Mouse (Mus musculus) limb, embryonic 15.5 days (tissue): ENCODE measurements around the gene Ccr1l1. TPM values are rescaled to one million over a fixed set of nuclear protein-coding genes. Genes with fewer than 3 reads are reported as not detected.

Experiments used
- polyA plus RNA-seq: library from polyadenylated mRNA; unstranded; fragments of >200 nt; fragmentation: Nextera tagmentation; extraction: Ambion mirVana; gene quantifications from 2 replicates; pipeline ENCODE4 v1.2.1, GENCODE M21; 2015

The Ccr1l1 gene
- polyA plus RNA-seq, 1 experiment from 2014 or later = not detected

Other genes starting within 250 kb of the Ccr1l1 start
- 0.32 and 0.62 TPM in 2 replicates for gene Cxcr6, start 171.9 kb downstream of the Ccr1l1 start, polyA plus RNA-seq
- gene Fyco1, start 126.5 kb downstream of the Ccr1l1 start, polyA plus RNA-seq = 16.2 and 18.7 TPM in 2 replicates
- gene Xcr1, start 116.4 kb downstream of the Ccr1l1 start, polyA plus RNA-seq = 0.03 TPM in 1 of 2 replicates, not detected in the other
- 4.2 and 5.8 TPM in 2 replicates for gene Ccr1, start 9.7 kb downstream of the Ccr1l1 start, polyA plus RNA-seq
- 0.20 TPM in 1 of 2 replicates, not detected in the other for gene Ccr3, start 43.6 kb upstream of the Ccr1l1 start, polyA plus RNA-seq
- 4.2 and 4.7 TPM in 2 replicates for gene Ccr2, start 123.5 kb upstream of the Ccr1l1 start, polyA plus RNA-seq
- 1.2 and 1.5 TPM in 2 replicates for gene Ccr5, start 143.1 kb upstream of the Ccr1l1 start, polyA plus RNA-seq